Mouse (Mus musculus) testis, postnatal 10 days (tissue): ENCODE measurements at regions not wholly inside any gene's neighbourhood (a gene's known extent, or its start where the extent isn't known, plus 50 kb on each side); places are given as distances from the start of the nearest gene placed in this dataset.

ENCODE experiments used
- DNase-seq: peaks from one replicate; pipeline ENCODE4 v3.0.0; 2021; ENCODE audit warnings: low spot score

DNA sequence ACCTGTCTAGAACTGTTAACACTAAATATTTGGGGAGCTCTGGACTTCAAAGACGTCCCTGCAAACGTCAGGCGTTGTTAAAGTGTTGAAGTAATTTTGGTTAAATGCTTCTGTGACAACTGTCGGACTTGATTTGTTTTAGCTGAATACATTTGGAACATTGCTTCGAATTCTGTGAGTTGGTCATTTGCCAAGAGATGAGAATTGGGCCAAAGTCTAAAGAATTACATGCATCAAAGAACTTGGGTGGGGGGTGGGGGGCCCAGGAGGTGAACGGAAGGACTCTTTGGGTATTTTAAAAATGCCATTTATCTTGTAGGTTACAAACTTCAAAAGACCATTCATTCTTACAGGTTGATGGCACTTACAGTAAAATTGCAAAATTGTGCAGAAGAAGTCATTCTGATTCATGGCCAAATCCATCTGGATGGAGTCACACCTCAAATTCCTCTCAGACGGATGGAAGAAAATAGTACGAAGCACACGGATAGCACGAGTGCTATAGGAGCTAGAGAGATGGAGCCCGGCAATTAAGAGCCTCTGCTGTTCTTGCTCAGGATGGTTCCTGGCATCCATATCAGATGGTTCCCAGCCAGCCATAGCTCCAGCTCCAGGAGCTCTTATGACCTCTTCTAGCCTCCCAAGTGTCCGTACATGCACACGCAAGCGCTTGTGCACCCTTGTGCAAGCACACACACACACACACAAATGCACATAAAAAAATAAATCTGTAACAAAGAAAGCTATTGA, 144.5 kb upstream of the Irx5 start:
- DNase-seq, result no peak

DNA sequence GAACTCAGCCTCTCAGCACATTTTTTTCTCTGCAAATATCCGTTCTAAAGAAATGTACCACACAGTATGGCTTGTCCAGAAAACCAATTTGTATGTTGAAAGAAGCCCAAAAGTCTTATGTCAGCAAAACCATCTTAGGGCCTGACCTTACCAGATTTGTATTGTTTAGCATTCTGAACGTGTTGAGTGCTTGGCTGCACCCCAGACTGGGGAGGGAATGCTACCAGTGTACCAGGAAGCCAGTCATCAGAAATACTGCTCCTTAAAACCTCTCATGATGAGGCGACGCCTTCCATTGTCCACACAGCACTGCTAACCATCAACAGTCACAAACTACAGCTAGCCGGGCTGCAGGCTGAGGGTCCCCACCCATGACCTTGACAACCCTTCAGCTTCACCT, 148.3 kb upstream of the Irx5 start:
- DNase-seq, result no peak

DNA sequence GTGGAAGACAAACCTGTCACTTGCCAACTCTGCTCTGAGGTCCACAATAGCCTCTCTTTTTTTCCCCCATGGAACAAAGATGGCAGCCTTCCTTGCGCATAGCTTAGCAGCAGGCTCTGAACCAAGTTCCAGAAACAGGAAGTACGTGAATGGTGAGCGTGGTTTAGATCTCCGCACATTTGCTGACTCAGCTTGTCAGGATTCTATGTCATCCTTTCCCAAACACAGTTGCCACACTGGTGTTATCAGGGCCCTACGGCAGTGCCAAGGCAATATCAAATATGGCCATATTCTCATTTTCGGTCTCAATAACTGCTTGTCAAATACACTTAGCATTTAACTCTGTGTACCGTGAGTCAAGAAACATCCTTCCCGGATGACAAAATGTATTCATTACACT, 161.8 kb upstream of the Irx5 start:
- no peak for DNase-seq

DNA sequence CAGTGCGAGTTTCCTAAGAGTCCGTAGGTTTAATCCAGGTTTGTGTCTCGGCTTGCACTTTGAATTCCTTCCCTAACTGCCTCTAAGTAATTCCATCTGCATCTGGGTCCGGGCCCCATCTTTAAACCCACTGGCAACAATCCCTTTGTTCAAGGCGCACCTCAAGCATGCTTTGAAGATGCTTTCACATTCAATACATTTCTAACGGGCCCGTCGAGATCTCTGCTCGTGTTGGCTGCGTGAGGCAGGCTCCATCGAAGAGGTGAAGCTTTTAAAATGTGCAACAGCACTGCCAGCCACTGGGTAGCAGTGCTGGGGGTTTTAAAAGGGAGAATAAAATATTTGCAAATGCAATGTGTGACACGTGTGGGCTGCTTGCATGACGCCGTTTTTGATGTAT, 163.4 kb upstream of the Irx5 start:
- no peak for DNase-seq

DNA sequence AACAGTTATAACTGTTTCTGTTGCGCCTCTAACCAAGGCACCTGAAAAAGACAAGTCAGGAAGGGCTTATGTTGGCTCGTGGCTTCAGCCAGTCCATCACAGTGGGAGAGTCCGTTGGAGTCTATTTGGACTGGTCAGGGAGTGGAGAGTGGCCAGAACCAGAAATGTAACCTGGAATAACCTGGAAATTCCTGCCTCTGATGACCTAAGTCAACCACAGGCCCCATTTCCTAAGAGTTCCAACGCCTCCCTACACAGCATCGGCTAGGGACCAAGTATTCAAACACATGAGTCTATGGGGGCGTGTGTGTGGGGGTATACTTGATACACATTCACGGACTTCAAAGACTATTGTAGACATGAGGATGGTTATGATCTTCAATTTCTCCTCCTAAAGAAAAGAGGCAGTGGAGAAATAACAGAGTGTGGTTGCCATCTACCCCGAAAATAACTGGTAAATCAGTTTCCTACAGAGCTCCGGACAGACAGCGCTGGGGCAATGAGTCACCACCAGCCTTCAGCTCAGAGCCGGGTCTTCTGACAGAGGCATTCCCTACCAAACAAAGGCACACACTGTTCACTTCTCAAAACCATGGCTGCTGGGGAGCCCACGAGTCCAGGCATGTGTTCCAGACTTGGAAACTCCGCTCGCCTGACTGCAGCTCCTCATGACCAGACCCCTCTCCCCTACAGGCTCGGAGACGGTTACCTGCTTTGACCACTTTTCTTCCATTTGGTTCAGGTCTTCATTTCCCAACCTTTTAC, 167.0 kb upstream of the Irx5 start:
- DNase-seq, result no peak

DNA sequence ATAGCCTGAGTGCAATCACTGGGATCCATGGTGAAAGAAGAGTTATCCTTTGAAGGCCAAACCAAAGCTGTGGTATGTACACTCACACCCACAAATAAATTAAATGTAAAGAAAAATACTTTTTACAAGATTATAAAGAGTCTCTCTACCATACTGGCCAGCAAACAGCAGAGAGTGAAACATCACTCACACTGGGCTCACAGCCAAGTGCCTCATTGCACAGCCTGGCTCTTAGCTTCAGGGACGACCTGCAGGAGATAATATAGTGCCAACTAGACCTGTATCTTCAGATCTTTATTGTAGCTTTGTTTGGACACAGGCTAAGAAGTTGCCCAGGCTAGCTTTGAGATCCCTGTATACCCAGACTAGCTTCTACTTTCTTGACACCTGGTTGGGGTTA, 174.1 kb upstream of the Irx5 start:
- DNase-seq, result no peak

DNA sequence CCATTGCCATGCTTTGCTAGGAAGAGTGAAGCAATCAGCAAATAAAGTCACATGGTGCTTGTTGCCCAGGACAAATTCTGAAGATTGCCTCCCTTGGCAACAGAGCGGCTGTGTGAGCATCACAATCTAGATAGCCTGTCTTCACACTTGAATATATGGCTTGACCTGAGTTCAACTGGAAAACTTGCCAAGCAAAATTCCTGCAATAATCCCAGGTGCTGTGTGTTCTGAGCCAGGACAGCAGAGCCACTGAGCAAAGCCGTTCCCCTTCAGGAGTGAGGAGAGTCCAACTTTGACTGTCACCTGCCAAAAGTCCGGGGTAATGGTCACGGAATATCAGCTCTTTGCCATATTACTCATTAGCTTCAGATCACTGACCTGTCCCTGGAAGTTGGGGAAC, 176.8 kb upstream of the Irx5 start:
- DNase-seq, result no peak

DNA sequence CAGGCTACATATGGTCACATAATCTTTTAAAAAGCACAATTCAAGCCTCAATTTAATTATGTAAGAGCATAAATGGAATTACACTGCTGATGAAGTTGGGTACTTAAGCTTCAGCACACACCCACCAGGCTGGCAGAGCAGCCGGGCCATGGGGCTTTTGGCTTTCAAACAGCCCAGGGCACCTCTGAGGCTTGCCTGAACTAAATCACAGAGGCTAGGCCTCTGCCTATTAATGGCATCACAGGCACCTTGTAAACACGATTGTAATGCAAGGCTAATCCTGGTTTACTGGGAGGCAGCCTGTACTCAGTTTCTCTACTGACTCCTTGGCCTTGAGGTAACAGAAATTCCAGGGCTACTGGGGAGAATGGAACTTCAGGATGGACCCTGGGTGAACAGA, 178.1 kb upstream of the Irx5 start:
- no peak for DNase-seq

DNA sequence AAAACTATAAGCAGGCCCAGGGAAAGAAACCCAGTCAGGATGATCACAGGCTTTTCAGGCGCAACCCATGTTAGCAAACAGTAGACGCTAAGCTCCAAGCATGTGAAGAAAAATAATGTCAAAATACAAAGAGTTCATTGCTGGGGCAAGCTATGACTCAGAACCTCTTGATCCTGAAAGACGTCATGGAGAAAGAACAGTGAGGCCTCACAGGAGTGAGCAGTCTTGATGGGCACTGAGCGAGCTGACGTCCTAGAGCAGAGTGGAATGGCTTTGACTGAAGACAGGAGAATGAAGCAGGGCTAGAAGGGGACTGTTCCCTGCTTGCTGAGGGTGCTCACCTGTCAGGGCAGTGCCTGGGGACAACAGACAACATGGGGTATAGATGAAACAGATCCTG, 181.3 kb upstream of the Irx5 start:
- no peak for DNase-seq

DNA sequence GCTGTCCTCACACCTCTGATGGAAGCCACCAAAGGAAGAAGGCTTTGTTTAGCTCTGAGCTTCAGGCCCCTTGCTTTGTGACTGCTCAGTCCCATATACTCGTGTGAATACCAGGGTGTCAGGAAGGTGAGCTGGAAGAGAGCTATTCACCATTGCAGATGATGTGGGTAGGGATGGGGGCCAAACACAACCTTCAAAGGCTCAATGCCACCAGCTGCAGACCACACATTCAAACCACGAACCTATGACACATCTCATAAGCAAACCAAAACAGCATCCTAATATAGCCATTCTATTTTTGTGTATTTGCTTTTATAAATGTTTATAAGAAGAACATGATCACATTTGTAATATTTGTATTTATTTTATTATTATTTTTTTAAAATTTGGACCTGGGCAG, 183.3 kb upstream of the Irx5 start:
- no peak for DNase-seq

DNA sequence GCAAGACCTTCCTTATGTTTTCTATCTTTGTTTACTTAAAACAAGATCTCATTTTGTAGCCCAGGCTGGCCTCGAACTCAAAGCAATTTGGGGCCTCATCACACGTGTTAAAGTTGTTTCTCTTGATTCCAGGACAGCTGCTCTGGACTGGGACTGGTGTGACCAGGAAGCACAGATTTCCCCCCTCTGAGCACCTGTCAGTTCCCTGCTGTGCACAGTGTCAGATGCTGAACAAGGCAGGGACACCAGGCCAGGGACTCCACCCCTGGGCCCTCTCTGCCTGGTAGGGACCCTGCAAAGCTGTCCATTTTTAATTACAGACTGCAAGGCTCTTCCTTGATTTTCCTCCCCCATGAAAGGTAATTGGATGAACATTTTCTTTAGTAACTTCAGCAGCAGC, 185.8 kb upstream of the Irx5 start:
- DNase-seq, result no peak

DNA sequence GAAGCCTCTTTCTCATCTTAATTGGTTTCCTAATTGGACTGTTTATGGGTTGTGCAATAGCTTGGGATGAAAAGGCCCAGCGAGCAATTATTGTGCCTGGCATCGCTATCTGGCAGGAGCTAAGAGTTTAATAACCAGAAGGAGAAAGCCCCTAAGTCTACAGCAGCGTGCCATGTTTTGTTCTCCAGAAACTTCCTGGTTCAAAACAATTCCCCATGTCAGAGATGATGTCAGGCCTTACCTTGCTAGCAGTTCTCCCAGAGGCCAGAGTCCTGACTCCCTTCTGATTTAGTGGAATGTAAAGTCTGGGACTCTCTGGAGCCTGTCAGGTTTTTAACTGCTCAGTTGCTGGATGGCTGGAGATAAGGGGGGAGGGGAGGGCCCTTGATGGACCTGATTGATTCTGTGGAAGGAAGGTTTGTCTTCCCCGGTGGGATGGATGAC, 190.1 kb upstream of the Irx5 start:
- DNase-seq, result no peak

DNA sequence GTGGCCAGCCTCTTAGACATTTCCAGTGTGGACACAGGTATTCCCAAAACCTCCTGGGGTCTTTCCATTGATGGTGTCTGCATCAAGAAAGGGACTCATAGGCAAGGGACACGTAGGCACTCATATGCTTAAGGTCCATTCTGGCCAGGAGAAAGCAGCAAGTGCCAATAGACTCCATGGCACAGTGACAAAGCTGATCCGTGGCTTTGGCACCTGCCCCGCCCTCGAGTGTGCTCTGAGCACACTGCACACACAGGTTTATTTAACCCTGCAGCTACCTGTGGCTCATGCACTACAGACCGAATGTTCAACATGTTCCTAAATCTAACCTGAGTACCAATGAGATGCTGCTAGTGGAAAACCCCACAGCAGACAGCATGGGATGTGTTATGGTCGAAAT, 192.1 kb upstream of the Irx5 start:
- no peak for DNase-seq

DNA sequence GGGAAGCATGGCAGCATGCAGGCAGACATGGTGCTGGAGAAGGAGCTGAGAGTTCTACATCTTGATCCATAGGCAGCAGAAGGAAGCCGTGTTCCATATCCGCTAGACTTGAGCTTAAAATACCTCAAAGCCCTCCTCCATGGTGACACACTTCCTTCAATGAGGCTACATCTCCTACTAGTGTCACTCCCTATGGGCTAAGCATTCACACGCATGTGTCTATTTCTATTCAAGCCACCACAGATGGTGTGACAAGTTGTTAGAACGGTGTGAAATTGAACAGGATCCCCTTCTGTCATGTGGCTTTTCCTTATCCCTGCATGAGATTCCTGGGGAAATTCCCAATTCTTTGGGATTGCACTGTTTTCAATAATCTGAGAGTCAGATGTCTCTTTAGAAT, 192.9 kb upstream of the Irx5 start:
- no peak for DNase-seq

DNA sequence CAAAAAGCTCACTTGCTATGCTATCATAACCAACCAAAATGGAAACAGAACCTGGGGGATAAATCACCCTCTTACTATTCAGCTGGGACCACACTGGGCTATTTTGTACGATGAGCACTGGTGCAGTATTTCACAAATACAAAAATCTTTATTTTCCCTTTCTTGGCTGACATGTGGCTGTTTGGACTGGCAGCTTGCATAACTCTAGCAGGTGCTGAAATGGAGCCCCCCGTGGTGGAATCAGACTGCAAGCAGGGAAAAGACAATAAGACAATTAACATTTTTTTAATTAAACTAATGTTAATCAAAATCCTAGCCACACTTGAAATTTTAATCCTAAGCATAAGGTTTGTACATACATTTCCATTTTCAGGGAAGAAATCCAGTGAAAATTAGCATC, 196.4 kb upstream of the Irx5 start:
- DNase-seq, result no peak

DNA sequence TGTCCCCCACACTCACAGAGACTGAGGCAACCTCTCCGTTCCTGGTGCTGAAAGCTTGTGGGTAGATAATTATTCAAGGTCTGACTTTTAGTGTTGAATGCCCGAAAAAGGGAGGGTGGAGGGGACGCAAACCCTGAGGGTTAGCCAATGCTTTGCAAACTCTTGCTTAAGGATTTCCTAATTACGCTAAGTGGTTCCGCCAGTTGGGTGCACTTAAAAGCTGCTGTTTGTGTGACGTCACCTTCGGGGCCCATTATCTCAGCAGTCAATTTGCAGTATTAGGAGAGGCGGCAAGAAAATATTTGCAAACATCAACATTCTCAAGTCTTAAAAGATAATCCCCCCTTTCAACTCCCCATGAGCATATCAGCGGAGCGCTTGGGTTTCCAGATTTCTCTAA, 199.2 kb upstream of the Irx5 start:
- DNase-seq, result no peak

DNA sequence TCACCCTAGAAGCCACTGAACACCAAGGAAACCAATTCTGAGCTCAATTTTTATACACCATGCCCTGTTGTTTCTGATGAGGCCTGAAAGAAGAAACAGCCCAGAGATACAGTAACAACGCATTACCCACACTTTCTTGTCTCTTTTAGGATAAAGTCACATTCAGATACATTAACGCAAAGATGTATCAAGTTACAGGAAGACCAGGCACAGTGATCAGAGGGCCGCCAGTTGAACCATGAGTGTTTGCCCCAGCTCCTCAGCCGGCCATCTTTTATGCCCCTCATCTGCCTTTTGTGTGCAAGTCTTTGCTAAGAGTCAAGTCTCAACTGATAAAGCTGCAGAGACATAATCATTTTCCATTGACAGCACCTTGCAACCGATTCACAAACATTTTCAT, 204.9 kb upstream of the Irx5 start:
- no peak for DNase-seq

DNA sequence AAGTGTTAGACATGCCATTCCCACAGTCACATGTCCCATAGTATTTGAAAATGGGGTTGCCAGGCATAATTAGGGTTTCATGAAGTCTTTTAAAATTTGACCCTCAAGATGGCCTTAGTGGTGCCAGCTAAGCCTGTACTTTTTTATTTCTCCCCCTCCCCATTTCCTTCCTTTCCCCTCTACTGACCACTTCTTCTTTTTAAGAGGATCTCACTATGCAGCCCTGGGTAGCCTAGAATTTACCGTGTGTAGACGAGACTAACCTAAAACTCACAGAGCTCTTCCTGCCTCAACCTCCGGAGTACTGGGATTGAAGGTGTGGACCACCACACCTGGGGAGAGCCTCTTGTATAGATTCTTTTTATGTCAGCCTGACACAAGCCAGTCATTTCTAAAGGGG, 209.8 kb upstream of the Irx5 start:
- DNase-seq, result no peak

DNA sequence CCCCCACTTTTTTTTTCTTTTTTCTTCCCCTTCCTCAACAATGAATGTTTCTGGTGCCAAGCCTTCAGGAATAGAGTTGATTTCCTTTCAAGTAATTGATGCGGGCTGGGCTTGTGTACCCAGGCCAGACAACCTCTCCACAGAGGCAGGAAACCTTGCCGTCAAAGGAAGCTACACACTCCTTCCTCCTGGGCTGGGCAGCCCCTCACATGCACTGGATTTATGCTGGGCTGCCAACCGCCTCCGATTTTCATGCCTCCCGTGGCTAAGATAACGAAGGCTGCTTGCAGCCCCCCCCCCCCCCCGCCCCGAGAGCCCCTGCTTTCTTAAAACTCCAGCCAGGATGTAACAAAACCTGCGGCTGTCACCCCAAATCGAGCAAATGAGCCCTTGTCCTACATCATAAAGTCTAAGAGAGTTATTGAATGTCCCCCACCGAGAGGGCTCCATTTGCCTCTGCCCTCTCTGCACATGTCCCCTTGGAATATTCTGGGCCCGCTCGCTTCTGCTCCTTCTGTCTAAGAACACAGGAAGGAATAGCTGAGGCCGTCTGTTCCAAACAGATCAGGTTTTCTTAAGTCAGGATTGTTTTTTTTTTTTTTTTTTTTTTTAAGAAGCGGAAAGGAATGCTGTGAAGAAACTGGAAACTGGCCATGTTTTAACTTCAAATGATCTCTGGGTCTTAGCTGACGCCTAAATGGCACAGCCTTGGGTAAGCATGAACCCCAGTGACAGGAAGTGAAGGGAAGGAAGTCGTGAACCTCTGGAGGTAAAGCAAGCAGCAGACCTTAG, 220.1 kb upstream of the Irx5 start:
- DNase-seq, result no peak

DNA sequence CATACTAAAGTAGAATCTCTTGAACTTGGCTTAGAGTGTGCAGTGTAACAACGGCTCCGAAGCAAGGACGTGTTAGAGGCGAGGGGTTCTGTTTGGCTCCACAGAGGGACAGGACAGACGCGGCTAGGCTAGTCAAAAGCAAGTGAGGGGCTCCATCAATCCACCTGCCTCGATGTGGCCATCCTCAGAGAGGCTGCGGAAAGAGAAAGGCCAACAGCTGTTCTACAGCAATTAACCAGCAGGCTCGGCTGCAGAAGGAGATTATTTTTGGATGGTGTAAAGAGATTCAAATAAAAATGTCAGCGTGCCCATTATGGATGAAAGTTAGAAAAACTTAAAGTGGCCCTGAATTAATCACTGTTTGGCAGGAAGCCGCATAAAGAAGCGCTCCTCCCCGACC, 221.0 kb upstream of the Irx5 start:
- DNase-seq, result no peak

DNA sequence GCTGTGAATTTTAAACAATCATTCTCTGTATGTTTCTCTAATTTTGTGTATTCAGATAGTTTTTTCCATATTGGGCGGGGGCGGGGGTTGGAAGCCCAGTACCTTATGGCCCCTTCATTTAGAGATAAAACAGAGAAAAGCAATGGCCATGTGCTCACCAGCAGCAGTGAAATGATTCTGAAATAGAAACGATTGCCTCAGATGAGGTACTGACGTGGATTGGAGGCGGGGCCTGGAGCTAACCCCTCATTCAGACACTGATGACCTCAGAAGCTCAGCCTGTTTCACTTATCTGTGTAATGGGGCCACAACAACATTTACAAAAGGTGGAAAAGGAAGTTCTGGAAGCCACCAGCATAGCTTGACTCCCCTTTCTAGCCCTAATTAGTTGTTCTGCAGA, 223.0 kb upstream of the Irx5 start:
- no peak for DNase-seq

DNA sequence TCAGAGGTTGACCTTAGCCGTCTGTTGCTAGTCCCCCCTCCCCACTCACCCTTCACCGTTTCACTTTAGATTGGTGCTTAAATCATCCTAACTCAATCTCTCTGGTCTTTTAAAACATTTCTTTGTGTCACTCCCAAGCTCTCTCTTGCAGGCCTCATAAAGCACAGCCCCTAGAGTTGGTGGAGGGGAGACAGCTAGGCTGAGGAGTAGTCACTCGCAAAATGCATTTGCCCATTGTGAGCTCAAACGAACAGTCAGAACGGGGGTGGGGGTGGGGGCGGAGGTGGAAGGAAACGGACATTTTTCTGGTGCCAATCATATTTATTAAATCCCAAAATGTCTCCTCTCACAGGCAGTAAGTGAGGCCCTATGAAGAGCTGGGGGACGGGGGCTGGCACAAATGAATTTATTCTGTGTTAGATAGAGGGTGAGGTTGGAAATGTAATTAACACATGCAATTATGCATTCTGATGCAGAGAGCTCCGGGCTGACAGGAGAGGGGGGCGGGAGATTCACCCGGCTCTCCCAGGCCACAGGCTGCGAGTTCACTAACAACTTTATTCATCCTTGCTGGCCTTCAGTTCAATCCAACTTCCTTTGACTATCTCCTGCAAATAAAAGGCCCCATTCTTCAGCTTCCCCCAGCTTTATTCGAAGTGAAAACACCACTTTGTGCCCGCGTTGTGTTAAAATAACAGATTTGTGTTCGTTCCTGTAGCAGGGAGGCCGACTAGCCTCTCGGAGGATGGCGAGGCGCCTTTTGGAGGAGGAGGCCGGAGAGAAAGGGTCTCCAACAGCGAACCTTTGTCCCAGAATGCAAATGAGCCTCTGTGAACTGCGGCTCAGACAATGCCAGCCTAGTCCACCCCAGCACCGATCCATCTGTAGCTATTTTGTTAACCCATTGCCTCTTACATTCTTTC, 223.7 kb upstream of the Irx5 start:
- DNase-seq, result no peak
